Comparison of ENCODE assay signal across 24 mouse cellular contexts in genomic region chr19:7506321-7506720, GRCm38 (mm10). TPM values are rescaled to one million over a fixed set of nuclear protein-coding genes. Genes with fewer than 3 reads are reported as not detected.
A peak's percentile ranks its signal among the peaks of the same experiment; 100 is the strongest.
DNase-seq lines count a peak whose midpoint lies in the region; ATAC-seq and TF ChIP-seq lines count a peak whose summit lies in the region.
"Had no signal": no experiment of that assay in that cellular context is flagged by ENCODE, and none has a peak within 500 bp of the region (broad histone marks: within the 10 kb centered on the region; RNA-seq: fewer than 3 reads in every experiment).

No protein-coding gene starts in this region.

- H3K36me3 ChIP-seq in myocyte (ENCODE audit: control insufficient read depth, insufficient read depth), result peaks cover 3% of the 10 kb centered on the region
- no peaks in the 10 kb centered on the region for H3K36me3 ChIP-seq in liver, embryonic 11.5 days (ENCODE audit: control insufficient read depth, insufficient read depth, low read length)

- peak overlapping the region; percentile 72 for H3K27ac ChIP-seq in embryonic fibroblast, embryonic 13.5 days (ENCODE audit: insufficient read depth, low read length)
- H3K27ac ChIP-seq in liver, embryonic 11.5 days (ENCODE audit: low read depth, low read length), result no peak overlapping the region
- H3K27ac ChIP-seq: embryonic facial prominence, embryonic 13.5 days; embryonic facial prominence, embryonic 15.5 days; forebrain, embryonic 13.5 days; forebrain, embryonic 15.5 days had no signal

- H3K4me3 ChIP-seq in embryonic fibroblast, embryonic 13.5 days (ENCODE audit: insufficient read depth, low read length), result no peak overlapping the region
- H3K4me3 ChIP-seq in myocyte, result no peak overlapping the region
- no peak overlapping the region for H3K4me3 ChIP-seq in liver, embryonic 11.5 days (ENCODE audit: low read depth, low read length)
- H3K4me3 ChIP-seq: embryonic facial prominence, embryonic 13.5 days; embryonic facial prominence, embryonic 15.5 days; forebrain, embryonic 13.5 days; forebrain, embryonic 15.5 days had no signal

- 76% methylated on average over 1 of the region's 1 CpGs for WGBS in liver, embryonic 11.5 days

- no peak overlapping the region for H3K9ac ChIP-seq in liver, embryonic 11.5 days (ENCODE audit: low read depth, low read length)
- H3K9ac ChIP-seq: embryonic facial prominence, embryonic 13.5 days; embryonic facial prominence, embryonic 15.5 days; forebrain, embryonic 13.5 days; forebrain, embryonic 15.5 days; forebrain, postnatal 0 days had no signal

- DNase-seq in heart, adult 11 months, result peak; percentile 31
- no peak for DNase-seq in heart, postnatal 10 days
- DNase-seq in gastrocnemius, postnatal 36 days, result no peak
- DNase-seq in liver, embryonic 11.5 days (ENCODE audit: low spot score), result no peak
- DNase-seq: adrenal gland, adult 2 months; adrenal gland, postnatal 10 days; adrenal gland, postnatal 25 days; cerebellum, adult 11 months; cerebellum, adult 18-20 months; cerebellum, adult 8-10 months; cerebellum, adult 9-11 months; cerebellum, postnatal 14 days; cerebellum, postnatal 36 days; embryo, embryonic 11 days; forebrain, postnatal 0 days had no signal

- H3K9me3 ChIP-seq in liver, embryonic 11.5 days (ENCODE audit: control insufficient read depth, low read length), result no peaks in the 10 kb centered on the region
- H3K9me3 ChIP-seq: embryonic facial prominence, embryonic 13.5 days; embryonic facial prominence, embryonic 15.5 days; forebrain, embryonic 13.5 days; forebrain, embryonic 15.5 days; G1E had no signal

- no peak for ATAC-seq in liver, embryonic 11.5 days (replicated peaks; ENCODE audit: low FRiP score)
- ATAC-seq: CD4-positive, CD25-positive, alpha-beta regulatory T cell, adult 4 months; forebrain, embryonic 13.5 days; forebrain, embryonic 15.5 days; forebrain, postnatal 0 days had no signal

- peaks cover 64% of the 10 kb centered on the region for H3K79me2 ChIP-seq in myocyte (ENCODE audit: control insufficient read depth, insufficient read depth)

- TF ChIP-seq CTCF in embryonic fibroblast, embryonic 13.5 days (IDR thresholded peaks at IDR 0.05; ENCODE audit: borderline replicate concordance, insufficient read depth, low read length), result no peak

- H3ac ChIP-seq in myocyte (ENCODE audit: control insufficient read depth, insufficient read length), result no peak overlapping the region

- TF ChIP-seq POLR2A in embryonic fibroblast, embryonic 13.5 days (IDR thresholded peaks at IDR 0.05; ENCODE audit: low read depth, low read length), result no peak
- no peak for TF ChIP-seq POLR2A in myocyte (IDR thresholded peaks at IDR 0.05; ENCODE audit: insufficient read length, low read depth)

- H3K4me2 ChIP-seq in myocyte (ENCODE audit: low read depth), result no peak overlapping the region
- H3K4me2 ChIP-seq in liver, embryonic 11.5 days, result no peak overlapping the region
- H3K4me2 ChIP-seq: embryonic facial prominence, embryonic 13.5 days; embryonic facial prominence, embryonic 15.5 days; forebrain, embryonic 13.5 days; forebrain, embryonic 15.5 days had no signal

- H3K27me3 ChIP-seq in myocyte (ENCODE audit: control insufficient read depth, insufficient read depth, insufficient read length), result no peaks in the 10 kb centered on the region
- H3K27me3 ChIP-seq in liver, embryonic 11.5 days (replicated peaks; ENCODE audit: control insufficient read depth, insufficient read depth, low read length), result no peaks in the 10 kb centered on the region
- H3K27me3 ChIP-seq: CH12.LX; embryonic facial prominence, embryonic 13.5 days; embryonic facial prominence, embryonic 15.5 days; forebrain, embryonic 13.5 days; forebrain, embryonic 15.5 days had no signal

- no peaks in the 10 kb centered on the region for H3K4me1 ChIP-seq in embryonic fibroblast, embryonic 13.5 days (ENCODE audit: control insufficient read depth, insufficient read depth, low read length)
- H3K4me1 ChIP-seq in liver, embryonic 11.5 days (replicated peaks; ENCODE audit: control insufficient read depth, insufficient read depth, low read length), result no peaks in the 10 kb centered on the region
- H3K4me1 ChIP-seq: embryonic facial prominence, embryonic 13.5 days; embryonic facial prominence, embryonic 15.5 days; forebrain, embryonic 13.5 days; forebrain, embryonic 15.5 days had no signal

- intact Hi-C loops in heart, postnatal 10 days (cut with DNase I), result no loop called here
- intact Hi-C loops in gastrocnemius, postnatal 36 days (cut with DNase I), result no loop called here

TF ChIP-seq in myocyte, 11 proteins besides CTCF, POLR2A, EP300 and RAD21:
- TF ChIP-seq CEBPB (IDR thresholded peaks at IDR 0.05; ENCODE audit: insufficient read depth, poor library complexity, severe bottlenecking), result peak; percentile 47; the same call in 1 of the 2 replicates
- no peak for TF ChIP-seq MYOG (IDR thresholded peaks at IDR 0.05; ENCODE audit: control insufficient read depth in 1 of 3, insufficient read depth in 1 of 3, insufficient read length in 2 of 3, low read depth in 2 of 3)
TF ChIP-seq in myocyte: peak in this region for 1.

RNA-seq across cellular contexts. Expression of gene Atl3, which starts 12.5 kb away (rescaled TPM):
- total RNA-seq in heart, postnatal 10 days (2021), result 10 to 100 TPM; 33.4 to 34.8 TPM
- polyA plus RNA-seq in embryonic fibroblast, embryonic 13.5 days (2011; ENCODE audit: insufficient read length, low read depth, missing spikeins), result 151 and 162 TPM in 2 replicates
- 14.4 TPM for polyA plus RNA-seq in myocyte (2012; fragmentation: generic; extraction: Trizol)
- total RNA-seq in gastrocnemius, postnatal 36 days (2021), result 1 to 10 TPM; 7.3 to 8.7 TPM
- 10.7 and 11.2 TPM in 2 replicates for polyA plus RNA-seq in liver, embryonic 11.5 days (2014; fragmentation: Nextera tagmentation; extraction: Ambion mirVana)

RNA-seq across cellular contexts. Expression of gene Rtn3, which starts 23.2 kb away (rescaled TPM):
- total RNA-seq in heart, postnatal 10 days (2021), result 100 to 1,000 TPM in 1 of 2 experiments, 10 to 100 TPM in 1; 99.1 to 107 TPM
- polyA plus RNA-seq in embryonic fibroblast, embryonic 13.5 days (2011; ENCODE audit: insufficient read length, low read depth, missing spikeins), result 199 and 206 TPM in 2 replicates
- polyA plus RNA-seq in myocyte (2012; fragmentation: generic; extraction: Trizol), result 65.7 TPM
- 10 to 100 TPM; 26.5 to 27.6 TPM for total RNA-seq in gastrocnemius, postnatal 36 days (2021)
- polyA plus RNA-seq in liver, embryonic 11.5 days (2014; fragmentation: Nextera tagmentation; extraction: Ambion mirVana), result 77.3 and 78.3 TPM in 2 replicates

RNA-seq across cellular contexts. Expression of gene Pla2g16, which starts 50.9 kb away (rescaled TPM):
- 10 to 100 TPM; 74.7 to 78.4 TPM for total RNA-seq in heart, postnatal 10 days (2021)
- polyA plus RNA-seq in embryonic fibroblast, embryonic 13.5 days (2011; ENCODE audit: insufficient read length, low read depth, missing spikeins), result 17.5 and 20.7 TPM in 2 replicates
- polyA plus RNA-seq in myocyte (2012; fragmentation: generic; extraction: Trizol), result 64.5 TPM
- total RNA-seq in gastrocnemius, postnatal 36 days (2021), result 100 to 1,000 TPM in 1 of 2 experiments, 10 to 100 TPM in 1; 99.9 to 107 TPM
- polyA plus RNA-seq in liver, embryonic 11.5 days (2014; fragmentation: Nextera tagmentation; extraction: Ambion mirVana), result 16.0 TPM in 2 replicates
- polyA plus RNA-seq: G1E had no signal
